Mouse (Mus musculus): ENCODE measurements around the gene Abi3.

- TF ChIP-seq CTCF (IDR thresholded peaks at IDR 0.05; ENCODE audit: low read depth, low read length) (no peak), POLR2A (IDR thresholded peaks at IDR 0.05; ENCODE audit: insufficient read depth, low read length) (no peak)
These were observed 49.2 kb downstream of the Abi3 start for GRCm38 (mm10) chr11:95792950-95793509.

Data from ES-Bruce4 (cell line).